Mouse (Mus musculus) thymus, postnatal 0 days (tissue): Measurements from ENCODE around the gene Ehd4. TPM values are rescaled to one million over a fixed set of nuclear protein-coding genes. Genes with fewer than 3 reads are reported as not detected.

Experiments used
- DNase-seq: peaks from one replicate; pipeline ENCODE4 v3.0.0-alpha.2; 2015; ENCODE audit warnings: low spot score
- polyA plus RNA-seq: library from polyadenylated mRNA; unstranded; fragments of >200 nt; fragmentation: Nextera tagmentation; extraction: Ambion mirVana; gene quantifications from 2 replicates; pipeline ENCODE4 v1.2.1, GENCODE M21; 2015

The Ehd4 gene
- polyA plus RNA-seq, 1 experiment from 2014 or later = 34.5 TPM

GRCm38 (mm10) chr2:120076076-120076705 is 78.2 kb downstream of the Ehd4 start:
- peak; percentile 73 for DNase-seq

GRCm38 (mm10) chr2:120074096-120074495 is 80.3 kb downstream of the Ehd4 start:
- no peak for DNase-seq

- no peak for DNase-seq
Measured at GRCm38 (mm10) chr2:120069466-120069990, 84.9 kb downstream of the Ehd4 start.

DNA sequence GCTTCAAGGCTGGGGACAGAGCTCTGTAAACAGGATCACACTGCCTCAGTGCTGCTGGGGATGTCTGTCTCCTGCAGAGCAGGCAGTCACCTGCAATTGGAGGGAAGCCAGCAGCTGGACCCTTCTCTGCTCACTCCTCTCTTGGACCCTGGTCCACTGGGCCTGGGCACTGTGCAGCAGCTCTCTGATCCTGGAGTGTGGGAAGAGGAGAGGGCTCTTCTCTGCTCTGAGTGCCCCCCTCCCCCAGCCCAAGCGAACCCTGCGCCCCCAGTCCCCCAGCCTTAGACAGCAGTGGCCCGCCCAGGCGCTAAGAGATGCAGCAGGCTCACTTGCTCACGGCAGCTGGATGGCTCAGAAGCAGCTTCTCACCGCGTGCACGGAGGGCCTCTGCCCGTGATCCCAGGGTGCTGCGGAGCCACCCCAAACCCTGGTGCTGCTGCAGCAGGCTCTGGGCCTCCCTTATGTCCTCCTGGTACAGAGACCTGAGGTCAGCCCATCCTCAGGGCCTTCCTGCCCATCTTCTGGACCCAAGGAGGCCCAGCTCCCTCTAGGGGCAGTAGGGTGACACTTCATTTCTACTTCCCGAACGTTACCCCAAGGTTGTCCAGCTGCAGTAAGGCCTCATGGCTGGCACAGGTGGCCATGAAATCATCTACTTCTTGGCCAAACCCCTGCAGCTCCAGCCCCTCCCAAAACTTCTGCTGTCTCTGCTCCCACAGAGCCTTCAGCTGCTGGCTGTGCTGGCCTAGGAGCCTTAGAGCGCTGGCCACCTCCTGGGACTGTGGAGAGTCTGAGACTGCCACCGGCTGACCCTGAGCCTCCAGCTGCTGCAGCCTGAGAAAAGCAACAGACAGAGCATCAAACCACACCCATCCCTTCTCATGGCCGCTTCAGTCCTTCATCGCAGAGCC is 85.6 kb downstream of the Ehd4 start:
- DNase-seq = peak; percentile 19

DNA sequence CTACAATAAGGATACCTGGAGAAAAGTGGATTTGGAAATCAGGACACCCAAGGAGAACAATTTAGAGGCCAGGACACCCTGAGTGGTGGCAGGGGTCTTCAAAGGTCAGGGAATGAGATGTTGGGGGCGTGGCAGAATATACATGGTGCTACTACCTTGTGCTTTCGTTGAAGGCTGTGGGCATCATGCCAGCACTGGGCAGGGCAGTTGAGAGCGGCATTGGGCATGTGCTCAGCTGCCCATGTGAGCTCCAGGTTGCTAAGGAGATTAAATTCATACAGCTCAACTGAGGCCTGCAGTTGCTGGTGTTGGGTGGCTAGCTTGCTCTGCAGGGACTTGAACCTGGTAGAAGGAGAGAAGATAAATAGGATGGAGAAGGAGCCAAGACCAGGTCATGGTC is 88.2 kb downstream of the Ehd4 start:
- DNase-seq = no peak

GRCm38 (mm10) chr2:120065243-120065642 is 89.2 kb downstream of the Ehd4 start:
- no peak for DNase-seq

DNA sequence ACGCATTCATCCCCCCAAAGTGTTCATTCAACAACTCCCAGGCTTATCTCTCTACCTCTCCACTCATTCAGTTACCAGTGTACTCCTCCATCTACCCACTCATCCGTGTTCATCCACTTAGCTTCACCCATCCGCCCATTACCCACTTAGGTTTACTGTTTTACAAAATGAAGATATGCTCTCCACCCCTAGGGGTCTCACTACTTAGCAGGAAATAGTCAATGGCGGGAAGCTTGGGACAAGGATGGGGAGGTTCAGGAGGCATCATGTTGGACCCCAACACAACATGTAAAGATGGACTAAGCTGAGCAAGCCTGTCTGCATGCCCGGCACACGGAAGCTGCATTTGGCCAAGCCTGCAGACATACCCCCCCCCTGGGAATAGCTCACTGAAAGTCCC is 89.8 kb downstream of the Ehd4 start:
- DNase-seq = no peak

DNA sequence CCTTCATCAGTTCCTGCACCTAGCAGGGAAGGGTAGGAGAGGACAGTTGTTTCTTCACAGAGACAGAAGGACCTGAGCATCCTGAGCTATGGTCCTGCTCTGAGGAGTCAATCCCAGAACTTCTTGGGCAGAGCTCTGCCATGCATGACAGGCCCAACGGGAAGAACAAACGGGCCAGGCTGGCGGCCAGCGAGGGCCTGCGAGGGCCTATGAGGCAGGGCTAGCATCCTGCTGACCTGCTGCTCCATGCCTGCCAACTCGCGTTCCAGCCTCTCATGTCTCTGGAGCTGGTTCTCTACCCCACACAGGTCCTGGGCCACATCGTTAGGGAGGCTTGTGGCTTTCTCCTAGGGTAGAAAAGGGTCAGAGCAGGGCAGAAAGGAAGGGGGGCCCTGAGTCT is 92.2 kb downstream of the Ehd4 start:
- DNase-seq = no peak

- DNase-seq = no peak
Measured at GRCm38 (mm10) chr2:120060651-120061050, 93.8 kb downstream of the Ehd4 start.

- no peak for DNase-seq
Measured at GRCm38 (mm10) chr2:120060190-120060589, 94.2 kb downstream of the Ehd4 start.

GRCm38 (mm10) chr2:120059466-120059865 is 94.9 kb downstream of the Ehd4 start:
- no peak for DNase-seq

DNA sequence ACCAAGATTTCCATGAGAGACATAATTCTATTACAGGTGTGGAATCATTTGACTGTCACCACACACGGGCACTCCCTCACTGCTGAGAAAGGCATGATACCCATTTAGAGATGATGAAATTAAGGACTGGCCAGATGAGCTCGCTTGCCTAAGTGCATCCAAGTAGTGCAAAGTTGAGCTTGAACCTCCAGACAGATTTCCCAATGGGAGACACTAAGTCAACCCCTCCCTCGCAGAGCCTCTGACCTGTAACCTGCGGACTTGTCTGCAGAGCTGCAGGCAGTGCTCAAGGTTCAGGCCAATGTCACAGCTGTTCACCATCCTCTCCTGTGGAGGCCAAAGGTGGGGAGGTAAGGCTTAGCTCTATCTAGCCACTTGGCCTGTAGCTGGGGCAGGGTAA is 95.6 kb downstream of the Ehd4 start:
- no peak for DNase-seq

DNA sequence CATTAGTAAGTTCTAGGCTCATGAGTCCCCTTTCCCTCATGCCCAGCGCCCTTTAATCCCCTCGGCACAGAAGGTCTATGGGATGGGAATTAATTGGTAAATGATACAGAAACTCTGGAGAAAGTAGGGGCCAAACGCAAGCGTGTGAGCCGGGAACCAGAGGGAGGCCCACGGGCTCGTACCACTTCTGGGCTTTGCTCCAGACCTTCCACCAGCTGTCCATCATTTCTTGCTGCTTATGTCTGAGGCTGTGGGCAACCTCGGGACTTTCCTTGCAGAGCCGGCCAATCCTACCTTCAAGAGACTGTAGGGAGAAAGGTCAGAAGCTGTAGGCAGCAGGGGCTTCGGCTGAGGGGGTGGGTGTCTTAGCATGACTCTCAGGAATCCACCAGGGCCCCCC is 98.5 kb downstream of the Ehd4 start:
- DNase-seq = no peak

DNA sequence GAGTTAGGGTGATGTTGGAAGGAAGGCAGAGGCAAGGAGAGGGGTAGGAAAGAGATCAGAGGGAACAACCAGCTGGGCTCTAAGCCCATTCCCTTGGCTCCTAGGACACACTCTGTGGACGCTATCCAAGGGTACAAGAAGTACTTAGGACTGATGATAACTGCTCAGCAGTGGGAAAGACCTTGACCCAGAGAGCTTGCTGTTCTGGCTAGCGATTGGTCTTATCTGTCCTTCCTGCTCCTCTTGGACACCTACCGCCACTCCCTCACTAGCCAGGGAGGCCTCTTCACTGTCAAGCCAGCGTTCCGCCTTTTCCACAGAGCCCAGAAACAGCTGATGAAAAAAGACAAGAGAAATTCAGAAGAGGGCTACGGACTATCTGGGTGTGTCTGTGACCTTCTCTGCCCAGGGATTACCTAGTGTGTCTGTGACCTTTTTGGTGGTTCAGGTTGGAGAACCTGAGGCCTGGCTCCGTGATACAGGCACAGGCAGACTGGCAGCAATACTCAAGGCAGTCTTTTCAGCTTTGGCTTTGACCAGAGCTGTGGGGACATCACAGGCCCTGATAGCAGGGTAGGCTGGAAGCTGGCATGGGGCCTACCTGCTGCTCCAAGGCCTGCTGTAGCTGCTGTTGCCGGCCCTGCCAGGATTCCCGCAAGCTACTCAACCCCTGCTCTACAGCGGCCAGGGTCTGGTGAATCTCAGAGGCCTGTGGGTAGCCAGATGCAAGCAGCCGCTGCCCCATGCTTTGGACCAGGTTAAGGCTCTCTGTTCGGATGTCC is 99.4 kb downstream of the Ehd4 start:
- no peak for DNase-seq

- DNase-seq = no peak
Measured at GRCm38 (mm10) chr2:120051405-120051804, 103.0 kb downstream of the Ehd4 start.

- no peak for DNase-seq
Measured at GRCm38 (mm10) chr2:120049632-120050274, 104.7 kb downstream of the Ehd4 start.

DNA sequence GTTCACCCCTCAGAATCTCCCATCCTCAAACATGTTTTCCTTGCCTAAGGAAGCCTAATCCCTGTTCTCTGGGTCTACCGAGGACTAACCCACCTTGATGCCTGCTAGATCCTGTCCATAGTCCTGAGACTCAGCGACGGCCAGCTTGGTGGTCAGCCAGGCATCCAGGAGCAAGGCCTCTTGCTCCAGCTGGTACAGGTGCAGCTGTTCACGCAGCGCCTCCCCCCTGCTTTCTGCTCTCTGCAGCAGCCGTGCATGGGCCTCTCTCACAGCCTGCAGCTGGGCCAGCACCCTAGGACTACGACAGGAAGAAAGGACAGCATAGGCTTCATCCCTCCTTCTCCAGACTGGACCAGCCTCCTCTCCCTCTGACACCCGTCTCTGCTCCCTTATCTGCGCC is 106.2 kb downstream of the Ehd4 start:
- DNase-seq = no peak

DNA sequence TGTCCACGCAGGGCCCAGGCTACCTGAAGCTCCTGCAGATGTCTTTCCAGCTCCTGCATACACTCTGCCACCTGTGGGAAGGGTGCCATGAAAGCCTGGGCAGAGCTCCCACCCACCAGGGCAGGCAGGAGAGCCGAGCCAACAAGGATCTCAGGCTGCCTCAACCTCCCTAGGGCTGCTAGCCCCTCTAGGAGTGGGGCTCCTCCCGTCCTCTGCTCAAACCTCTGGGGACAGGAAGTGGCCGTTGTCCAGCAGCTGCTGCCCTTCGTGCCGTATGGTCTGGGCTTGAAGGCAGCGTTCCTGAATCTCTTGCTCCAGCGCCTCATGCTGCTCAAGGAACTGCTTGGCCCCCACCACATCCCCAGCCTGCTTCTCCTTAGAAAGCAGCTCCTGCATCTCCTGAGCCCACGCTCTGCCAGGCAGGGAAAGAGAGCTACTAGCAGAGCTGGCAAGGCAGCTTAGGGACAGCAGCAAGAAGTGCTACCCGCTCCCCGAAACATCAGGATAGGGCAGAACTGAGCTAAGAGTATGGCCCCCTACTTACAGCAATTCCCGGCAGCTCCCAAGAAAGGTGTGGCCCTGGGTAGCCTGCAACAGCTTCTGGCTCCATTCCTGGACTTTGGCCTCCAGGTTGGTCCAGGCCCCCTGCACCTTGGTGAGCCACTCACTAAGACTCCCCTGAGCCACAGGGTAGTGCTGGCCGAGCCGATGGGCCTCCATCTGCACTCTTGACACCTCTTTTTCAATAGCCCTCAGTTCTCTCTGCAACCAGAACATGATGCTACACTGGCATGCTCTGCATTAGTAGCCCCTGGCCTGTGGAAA is 107.7 kb downstream of the Ehd4 start:
- no peak for DNase-seq

DNA sequence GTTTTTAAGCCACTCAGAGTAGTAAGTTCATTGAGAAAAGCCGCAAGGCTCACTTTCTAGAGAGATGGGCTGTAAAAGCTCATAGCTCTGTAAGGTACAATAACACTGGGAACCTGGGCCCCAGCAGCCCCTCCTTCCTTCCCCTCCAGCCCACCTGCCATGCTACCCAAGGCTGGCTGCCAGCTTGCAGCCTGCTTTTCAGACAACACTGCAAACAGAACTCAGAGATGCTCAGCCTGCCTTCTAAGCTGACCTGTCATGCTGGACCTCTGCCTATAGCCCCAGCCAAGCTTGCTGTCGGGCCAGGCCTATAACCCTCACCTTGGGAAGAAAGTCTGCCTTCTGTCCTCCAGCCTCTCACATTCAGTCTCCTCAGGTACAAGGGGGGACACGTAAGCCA is 109.7 kb downstream of the Ehd4 start:
- no peak for DNase-seq

GRCm38 (mm10) chr2:120044101-120044603 is 110.3 kb downstream of the Ehd4 start:
- DNase-seq = no peak
